Mouse (Mus musculus) midbrain, embryonic 10.5 days (tissue): Measurements from ENCODE around the gene Ldlrad1. TPM values are rescaled to one million over a fixed set of nuclear protein-coding genes. Genes with fewer than 3 reads are reported as not detected.
A peak's percentile ranks its signal among the peaks of the same experiment; 100 is the strongest.

ENCODE experiments used
- DNase-seq: peaks from one replicate; pipeline ENCODE4 v3.0.0-alpha.2; 2017; ENCODE audit warnings: low spot score
- H3K27ac ChIP-seq: fragments of 300-500 bp; sonication (generic); replicated peaks from 2 replicates; pipeline ENCODE4 v1.5.1; 2016; ENCODE audit warnings: mild to moderate bottlenecking
- H3K27me3 ChIP-seq: fragments of 300-500 bp; sonication (generic); 2 replicates; pipeline ENCODE4 v1.6.1; 2016; ENCODE audit warnings: low read depth, mild to moderate bottlenecking; ENCODE audit not compliant: poor library complexity, severe bottlenecking
- H3K36me3 ChIP-seq: fragments of 300-500 bp; sonication (generic); 2 replicates; pipeline ENCODE4 v1.6.1; 2016; ENCODE audit warnings: mild to moderate bottlenecking, moderate library complexity
- H3K4me1 ChIP-seq: fragments of 300-500 bp; sonication (generic); 2 replicates; pipeline ENCODE4 v1.6.1; 2016
- H3K4me3 ChIP-seq: fragments of 300-500 bp; sonication (generic); 2 replicates; pipeline ENCODE4 v1.5.1; 2016; ENCODE audit warnings: mild to moderate bottlenecking, moderate library complexity
- H3K9me3 ChIP-seq: fragments of 300-500 bp; sonication (generic); replicated peaks from 2 replicates; pipeline ENCODE4 v1.6.1; 2016; ENCODE audit warnings: mild to moderate bottlenecking
- WGBS: fragments of 180-500 bp; shearing (Covaris S2); methylation state at CpG from one replicate; pipeline ENCODE4 v1.1.7; 2016; 5-methylcytosine and 5-hydroxymethylcytosine counted together
- polyA plus RNA-seq: library from polyadenylated mRNA; unstranded; fragments of >200 nt; fragmentation: Nextera tagmentation; extraction: Ambion mirVana; gene quantifications from 2 replicates; pipeline ENCODE4 v1.2.1, GENCODE M21; 2016

Gene Ldlrad1
- polyA plus RNA-seq, 1 experiment from 2014 or later = not detected

GRCm38 (mm10) chr4:107249471-107249870, 40.5 kb downstream of the Ldlrad1 start:
- H3K27me3 ChIP-seq = no peaks in the 10 kb centered on the region
- WGBS = 64% methylated on average over 2 of the region's 2 CpGs
- peaks cover 8% of the 10 kb centered on the region for H3K36me3 ChIP-seq
- no peak for DNase-seq
- H3K9me3 ChIP-seq = no peaks in the 10 kb centered on the region
- H3K27ac ChIP-seq = peak overlapping the region; percentile 28; the same call in 1 of the 2 replicates
- peaks cover 54% of the 10 kb centered on the region for H3K4me1 ChIP-seq
- no peak overlapping the region for H3K4me3 ChIP-seq

- no peaks in the 10 kb centered on the region for H3K27me3 ChIP-seq
- WGBS = 34% methylated on average over 4 of the region's 4 CpGs
- no peak overlapping the region for H3K4me3 ChIP-seq
- H3K36me3 ChIP-seq = peaks cover 8% of the 10 kb centered on the region
- H3K4me1 ChIP-seq = peaks cover 54% of the 10 kb centered on the region
- H3K27ac ChIP-seq = no peak overlapping the region
- DNase-seq = peak; percentile 14
- H3K9me3 ChIP-seq = no peaks in the 10 kb centered on the region
These were observed 41.5 kb downstream of the Ldlrad1 start for GRCm38 (mm10) chr4:107250494-107250893.

GRCm38 (mm10) chr4:107252522-107252921, 43.5 kb downstream of the Ldlrad1 start:
- WGBS = under 1% methylated on average over 11 of the region's 11 CpGs
- Histone ChIP-seq H3K27ac (peak overlapping the region; percentile 95), H3K36me3 (no peaks in the 10 kb centered on the region), H3K4me1 (peaks cover 49% of the 10 kb centered on the region), H3K9me3 (no peaks in the 10 kb centered on the region), H3K4me3 (peak overlapping the region; percentile 81), H3K27me3 (no peaks in the 10 kb centered on the region)
- DNase-seq = peak; percentile 13

GRCm38 (mm10) chr4:107253125-107254091, 44.4 kb downstream of the Ldlrad1 start, which contains the start of the genes Lrrc42 and Hspb11:
Gene Lrrc42 (minus strand): TSS chr4:107253532.
Gene Hspb11 (plus strand): TSS chr4:107253593.
- H3K4me3 ChIP-seq = peak within 1 kb of the TSS; percentile 81
- H3K4me1 ChIP-seq = peaks cover 48% of the 10 kb centered on the region
- H3K27ac ChIP-seq = peak within 1 kb of the TSS; percentile 95
- H3K9me3 ChIP-seq = no peaks in the 10 kb centered on the region
- H3K27me3 ChIP-seq = no peaks in the 10 kb centered on the region
- DNase-seq = peak; percentile 97
- no peaks in the 10 kb centered on the region for H3K36me3 ChIP-seq
- WGBS = under 1% methylated on average over 99 of the region's 101 CpGs

GRCm38 (mm10) chr4:107254414-107254813, 45.4 kb downstream of the Ldlrad1 start:
- Histone ChIP-seq H3K36me3 (no peaks in the 10 kb centered on the region), H3K9me3 (no peaks in the 10 kb centered on the region), H3K4me3 (peak overlapping the region; percentile 81), H3K4me1 (peaks cover 41% of the 10 kb centered on the region), H3K27me3 (no peaks in the 10 kb centered on the region), H3K27ac (peak overlapping the region; percentile 95)
- 15% methylated on average over 3 of the region's 3 CpGs for WGBS
- DNase-seq = peak; percentile 15

- WGBS = 83% methylated on average over 4 of the region's 4 CpGs
- Histone ChIP-seq H3K36me3 (peaks cover 9% of the 10 kb centered on the region), H3K9me3 (peaks cover 3% of the 10 kb centered on the region), H3K4me1 (no peaks in the 10 kb centered on the region), H3K4me3 (no peak overlapping the region), H3K27me3 (no peaks in the 10 kb centered on the region), H3K27ac (no peak overlapping the region)
- DNase-seq = no peak
These were observed 51.0 kb downstream of the Ldlrad1 start for GRCm38 (mm10) chr4:107260001-107260400.

Other genes starting within 250 kb of the Ldlrad1 start
- 122 and 123 TPM in 2 replicates for gene Mrpl37, start 142.3 kb upstream of the Ldlrad1 start, polyA plus RNA-seq
- 7.6 and 9.9 TPM in 2 replicates for gene Cyb5rl, start 142.2 kb upstream of the Ldlrad1 start, polyA plus RNA-seq
- 0.11 and 0.22 TPM in 2 replicates for gene Cdcp2, start 112.3 kb upstream of the Ldlrad1 start, polyA plus RNA-seq
- 279 and 311 TPM in 2 replicates for gene Tmem59, start 30.8 kb upstream of the Ldlrad1 start, polyA plus RNA-seq
- 30.6 and 39.7 TPM in 2 replicates for gene Tceanc2, start 30.1 kb upstream of the Ldlrad1 start, polyA plus RNA-seq
- gene Lrrc42, start 44.4 kb downstream of the Ldlrad1 start, polyA plus RNA-seq = 75.0 and 83.0 TPM in 2 replicates
- gene Hspb11, start 44.4 kb downstream of the Ldlrad1 start, polyA plus RNA-seq = 25.6 and 25.9 TPM in 2 replicates
- gene Dio1, start 98.0 kb downstream of the Ldlrad1 start, polyA plus RNA-seq = not detected in 2 replicates
- gene Yipf1, start 105.2 kb downstream of the Ldlrad1 start, polyA plus RNA-seq = 37.8 and 42.6 TPM in 2 replicates
- gene Ndc1, start 158.6 kb downstream of the Ldlrad1 start, polyA plus RNA-seq = 49.9 and 51.0 TPM in 2 replicates
- gene Glis1, start 225.4 kb downstream of the Ldlrad1 start, polyA plus RNA-seq = 2.1 and 2.2 TPM in 2 replicates